Comparison of ENCODE assay signal across 13 mouse cellular contexts in genomic region chr8:110856760-110857461, GRCm38 (mm10). TPM values are rescaled to one million over a fixed set of nuclear protein-coding genes. Genes with fewer than 3 reads are reported as not detected.
DNase-seq lines count a peak whose midpoint lies in the region; ATAC-seq and TF ChIP-seq lines count a peak whose summit lies in the region.
"Had no signal": no experiment of that assay in that cellular context is flagged by ENCODE, and none has a peak within 500 bp of the region (broad histone marks: within the 10 kb centered on the region; RNA-seq: fewer than 3 reads in every experiment).

No protein-coding gene starts in this region.

- H3K4me1 ChIP-seq in liver, embryonic 14.5 days (replicated peaks; ENCODE audit: control insufficient read depth in 2 of 2, insufficient read depth in 2 of 2, low read length in 1 of 2): no peaks in the 10 kb centered on the region
- H3K4me1 ChIP-seq in liver, embryonic 12.5 days: no peaks in the 10 kb centered on the region
- H3K4me1 ChIP-seq: embryonic facial prominence, embryonic 12.5 days had no signal

- no peaks in the 10 kb centered on the region for H3K9me3 ChIP-seq in liver, embryonic 14.5 days (ENCODE audit: control insufficient read depth, low read length)
- H3K9me3 ChIP-seq in liver, embryonic 12.5 days (replicated peaks): no peaks in the 10 kb centered on the region
- H3K9me3 ChIP-seq: embryonic facial prominence, embryonic 12.5 days; G1E had no signal

- H3K36me3 ChIP-seq in liver, embryonic 14.5 days (replicated peaks; ENCODE audit: control insufficient read depth, insufficient read depth, low read depth): peaks cover 72% of the 10 kb centered on the region
- peaks cover 96% of the 10 kb centered on the region for H3K36me3 ChIP-seq in liver, embryonic 12.5 days

- TF ChIP-seq CTCF in gastrocnemius, adult 2 months (IDR thresholded peaks at IDR 0.05): peak; percentile 54
- TF ChIP-seq CTCF in liver, embryonic 14.5 days (IDR thresholded peaks at IDR 0.05; ENCODE audit: low read depth): peak; percentile 36; the same call in 1 of the 2 replicates

- H3K27ac ChIP-seq in gastrocnemius, adult 2 months: no peak overlapping the region
- no peak overlapping the region for H3K27ac ChIP-seq in liver, embryonic 14.5 days
- H3K27ac ChIP-seq in liver, embryonic 12.5 days: no peak overlapping the region
- H3K27ac ChIP-seq: embryonic facial prominence, embryonic 12.5 days had no signal

- no peak overlapping the region for H3K4me3 ChIP-seq in gastrocnemius, adult 2 months
- H3K4me3 ChIP-seq in liver, embryonic 14.5 days (ENCODE audit: insufficient read depth in 1 of 2, low read depth in 2 of 2, low read length in 2 of 2): no peak overlapping the region
- H3K4me3 ChIP-seq in liver, embryonic 12.5 days: no peak overlapping the region
- H3K4me3 ChIP-seq: embryonic facial prominence, embryonic 12.5 days had no signal

- H3K27me3 ChIP-seq in liver, embryonic 14.5 days (ENCODE audit: control insufficient read depth, insufficient read depth, low read length): no peaks in the 10 kb centered on the region
- no peaks in the 10 kb centered on the region for H3K27me3 ChIP-seq in liver, embryonic 12.5 days (replicated peaks)
- H3K27me3 ChIP-seq: embryonic facial prominence, embryonic 12.5 days had no signal

- TF ChIP-seq EP300 in liver, embryonic 14.5 days (IDR thresholded peaks at IDR 0.05; ENCODE audit: low read depth): no peak

- intact Hi-C loops in gastrocnemius, adult 2 months (cut with DNase I): no loop called here
- intact Hi-C loops in gastrocnemius, postnatal 36 days (cut with DNase I): no loop called here

- ATAC-seq in liver, embryonic 14.5 days (ENCODE audit: insufficient read depth): no peak
- no peak for ATAC-seq in liver, embryonic 12.5 days
- no peak for ATAC-seq in granulocyte monocyte progenitor cell, adult 5-6 weeks (replicated peaks; ENCODE audit: poor library complexity, severe bottlenecking)
- ATAC-seq: hindbrain, embryonic 16.5 days had no signal

- H3K9ac ChIP-seq in liver, embryonic 14.5 days (replicated peaks): no peak overlapping the region
- H3K9ac ChIP-seq in liver, embryonic 12.5 days: no peak overlapping the region
- H3K9ac ChIP-seq: embryonic facial prominence, embryonic 12.5 days had no signal

- 79% methylated on average over 4 of the region's 5 CpGs for WGBS in liver, embryonic 14.5 days (ENCODE audit: insufficient replicate concordance)
- 80% methylated on average over 5 of the region's 5 CpGs for WGBS in liver, embryonic 12.5 days (ENCODE audit: insufficient replicate concordance)

- no peak overlapping the region for H3K4me2 ChIP-seq in liver, embryonic 14.5 days (ENCODE audit: low read depth)
- no peak overlapping the region for H3K4me2 ChIP-seq in liver, embryonic 12.5 days
- H3K4me2 ChIP-seq: embryonic facial prominence, embryonic 12.5 days had no signal

- DNase-seq in gastrocnemius, adult 2 months: no peak
- no peak for DNase-seq in gastrocnemius, postnatal 36 days
- no peak for DNase-seq in liver, embryonic 14.5 days (ENCODE audit: low read depth in 3 of 3, low spot score in 3 of 3)
- DNase-seq in A20 (ENCODE audit: low read depth, low spot score): peak; percentile 53
- peak; percentile 22 for DNase-seq in brain, adult 2 months (ENCODE audit: low read depth, low spot score)
- no peak for DNase-seq in adrenal gland, postnatal 4 days (ENCODE audit: low spot score in 2 of 2)
- DNase-seq: adrenal gland, postnatal 10 days; cerebellum, adult 11-12 months had no signal

RNA-seq across cellular contexts. Expression of gene Sf3b3, which starts 10.3 kb away (rescaled TPM):
- total RNA-seq in gastrocnemius, adult 2 months (2021): 10 to 100 TPM; 16.9 to 19.7 TPM
- 10 to 100 TPM; 16.5 to 18.5 TPM for total RNA-seq in gastrocnemius, postnatal 36 days (2021)
- polyA plus RNA-seq in liver, embryonic 14.5 days (2012; rRNA removed): 31.3 and 34.2 TPM in 2 replicates
- polyA plus RNA-seq in liver, embryonic 14.5 days (2014; fragmentation: Nextera tagmentation; extraction: Ambion mirVana): 54.7 and 60.8 TPM in 2 replicates
- polyA plus RNA-seq in liver, embryonic 12.5 days (2016; fragmentation: Nextera tagmentation; extraction: Ambion mirVana): 127 TPM in 2 replicates
- total RNA-seq in granulocyte monocyte progenitor cell, adult 5-6 weeks (2014; fragmentation: Nextera tagmentation): 149 and 187 TPM in 2 replicates
- 174 and 176 TPM in 2 replicates for total RNA-seq in granulocyte monocyte progenitor cell, adult 5-6 weeks (2017)
- total RNA-seq in adrenal gland, postnatal 4 days (2021): 100 to 1,000 TPM in 1 of 2 experiments, 10 to 100 TPM in 1; 93.3 to 108 TPM

RNA-seq across cellular contexts. Expression of gene Cog4, which starts 10.5 kb away (rescaled TPM):
- 10 to 100 TPM; 60.3 to 64.2 TPM for total RNA-seq in gastrocnemius, adult 2 months (2021)
- total RNA-seq in gastrocnemius, postnatal 36 days (2021): 10 to 100 TPM; 57.2 to 59.1 TPM
- 12.8 and 14.7 TPM in 2 replicates for polyA plus RNA-seq in liver, embryonic 14.5 days (2012; rRNA removed)
- 23.8 and 25.3 TPM in 2 replicates for polyA plus RNA-seq in liver, embryonic 14.5 days (2014; fragmentation: Nextera tagmentation; extraction: Ambion mirVana)
- polyA plus RNA-seq in liver, embryonic 12.5 days (2016; fragmentation: Nextera tagmentation; extraction: Ambion mirVana): 43.1 and 45.1 TPM in 2 replicates
- total RNA-seq in granulocyte monocyte progenitor cell, adult 5-6 weeks (2014; fragmentation: Nextera tagmentation): 31.2 and 35.3 TPM in 2 replicates
- 25.1 and 40.6 TPM in 2 replicates for total RNA-seq in granulocyte monocyte progenitor cell, adult 5-6 weeks (2017)
- 10 to 100 TPM; 59.7 to 64.1 TPM for total RNA-seq in adrenal gland, postnatal 4 days (2021)

RNA-seq across cellular contexts. Expression of gene Fuk, which starts 45.4 kb away (rescaled TPM):
- 1 to 10 TPM; 4.4 TPM for total RNA-seq in gastrocnemius, adult 2 months (2021)
- total RNA-seq in gastrocnemius, postnatal 36 days (2021): 1 to 10 TPM; 3.2 to 3.8 TPM
- 2.5 and 2.8 TPM in 2 replicates for polyA plus RNA-seq in liver, embryonic 14.5 days (2012; rRNA removed)
- polyA plus RNA-seq in liver, embryonic 14.5 days (2014; fragmentation: Nextera tagmentation; extraction: Ambion mirVana): 1.3 and 1.5 TPM in 2 replicates
- polyA plus RNA-seq in liver, embryonic 12.5 days (2016; fragmentation: Nextera tagmentation; extraction: Ambion mirVana): 5.1 and 5.7 TPM in 2 replicates
- total RNA-seq in granulocyte monocyte progenitor cell, adult 5-6 weeks (2014; fragmentation: Nextera tagmentation): 3.9 and 4.4 TPM in 2 replicates
- 1.8 and 4.0 TPM in 2 replicates for total RNA-seq in granulocyte monocyte progenitor cell, adult 5-6 weeks (2017)
- 10 to 100 TPM in 1 of 2 experiments, 1 to 10 TPM in 1; 8.9 to 10.9 TPM for total RNA-seq in adrenal gland, postnatal 4 days (2021)

RNA-seq across cellular contexts. Expression of gene Il34, which starts 51.2 kb away (rescaled TPM):
- total RNA-seq in gastrocnemius, adult 2 months (2021): 1 to 10 TPM; 5.2 TPM
- 1 to 10 TPM; 4.8 TPM for total RNA-seq in gastrocnemius, postnatal 36 days (2021)
- polyA plus RNA-seq in liver, embryonic 14.5 days (2012; rRNA removed): 0.11 TPM in 1 of 2 replicates, not detected in the other
- not detected in 2 replicates for polyA plus RNA-seq in liver, embryonic 14.5 days (2014; fragmentation: Nextera tagmentation; extraction: Ambion mirVana)
- not detected in 2 replicates for polyA plus RNA-seq in liver, embryonic 12.5 days (2016; fragmentation: Nextera tagmentation; extraction: Ambion mirVana)
- total RNA-seq in granulocyte monocyte progenitor cell, adult 5-6 weeks (2014; fragmentation: Nextera tagmentation): not detected in 2 replicates
- not detected in 2 replicates for total RNA-seq in granulocyte monocyte progenitor cell, adult 5-6 weeks (2017)
- total RNA-seq in adrenal gland, postnatal 4 days (2021): 1 to 10 TPM; 5.6 to 9.2 TPM
- total RNA-seq: G1E had no signal
- polyA plus RNA-seq: G1E had no signal

Comparison
In these comparisons a context has a peak if more than half of its experiments do, and no peak if none do; other contexts are left out.
1. DNase-seq: peak in A20 (single experiment) and brain, adult 2 months (single experiment); none in gastrocnemius, adult 2 months (single experiment), gastrocnemius, postnatal 36 days (0 of 2), liver, embryonic 14.5 days (0 of 3) and adrenal gland, postnatal 4 days (0 of 2).
2. RNA of gene Sf3b3, which starts 10.3 kb away (total RNA-seq): 149 to 187 TPM in granulocyte monocyte progenitor cell, adult 5-6 weeks and 93.3 to 108 TPM in adrenal gland, postnatal 4 days; 16.9 to 19.7 TPM in gastrocnemius, adult 2 months and 16.5 to 18.5 TPM in gastrocnemius, postnatal 36 days; every median in the first group is over 4 times any median in the second.